Mouse (Mus musculus) liver (tissue): ENCODE measurements at regions not wholly inside any gene's neighbourhood (a gene's known extent, or its start where the extent isn't known, plus 50 kb on each side); places are given as distances from the start of the nearest gene placed in this dataset.

Experiments
- DNase-seq: peaks from one replicate; pipeline ENCODE4 v3.0.0-alpha.2; 2020; ENCODE audit warnings: mixed read lengths

GRCm38 (mm10) chr14:76780572-76781523, 224.2 kb upstream of the Serp2 start:
- DNase-seq = no peak

- DNase-seq = no peak
Observed at GRCm38 (mm10) chr14:76778541-76779399, 222.1 kb upstream of the Serp2 start.

GRCm38 (mm10) chr14:76775387-76775924, 218.8 kb upstream of the Serp2 start:
- DNase-seq = no peak

GRCm38 (mm10) chr14:76772781-76773438, 216.2 kb upstream of the Serp2 start:
- no peak for DNase-seq

- no peak for DNase-seq
Observed at GRCm38 (mm10) chr14:76770106-76770505, 213.4 kb upstream of the Serp2 start.

GRCm38 (mm10) chr14:76767301-76767700, 210.6 kb upstream of the Serp2 start:
- no peak for DNase-seq

GRCm38 (mm10) chr14:76766186-76766713, 209.6 kb upstream of the Serp2 start:
- no peak for DNase-seq

- no peak for DNase-seq
Observed at GRCm38 (mm10) chr14:76765094-76765504, 208.4 kb upstream of the Serp2 start.

- DNase-seq = peak; percentile 27
Observed at GRCm38 (mm10) chr14:76764390-76764796, 207.7 kb upstream of the Serp2 start.

GRCm38 (mm10) chr14:76763539-76763938, 206.8 kb upstream of the Serp2 start:
- no peak for DNase-seq

- no peak for DNase-seq
Observed at GRCm38 (mm10) chr14:76762777-76763176, 206.1 kb upstream of the Serp2 start.

GRCm38 (mm10) chr14:76761691-76762090, 205.0 kb upstream of the Serp2 start:
- no peak for DNase-seq

- DNase-seq = no peak
Observed at GRCm38 (mm10) chr14:76761274-76761673, 204.6 kb upstream of the Serp2 start.

- no peak for DNase-seq
Observed at GRCm38 (mm10) chr14:76760509-76761023, 203.9 kb upstream of the Serp2 start.

GRCm38 (mm10) chr14:76759377-76759776, 202.7 kb upstream of the Serp2 start:
- no peak for DNase-seq

GRCm38 (mm10) chr14:76758589-76758988, 201.9 kb upstream of the Serp2 start:
- no peak for DNase-seq

- no peak for DNase-seq
Observed at GRCm38 (mm10) chr14:76755591-76756376, 199.1 kb upstream of the Serp2 start.

GRCm38 (mm10) chr14:76753734-76754133, 197.0 kb upstream of the Serp2 start:
- no peak for DNase-seq

GRCm38 (mm10) chr14:76749178-76749577, 192.5 kb upstream of the Serp2 start:
- DNase-seq = no peak

GRCm38 (mm10) chr14:76748711-76749110, 192.0 kb upstream of the Serp2 start:
- DNase-seq = no peak

- no peak for DNase-seq
Observed at GRCm38 (mm10) chr14:76747814-76748213, 191.1 kb upstream of the Serp2 start.
